Mouse (Mus musculus): ENCODE measurements around the gene Eci1. TPM values are rescaled to one million over a fixed set of nuclear protein-coding genes. Genes with fewer than 3 reads are reported as not detected.
"Not testable (repeated sequence)": the region's sequence is repeated elsewhere in the genome, so short reads cannot be mapped to it uniquely, and the experiment has no call there.

Gene Eci1
- total RNA-seq (2021), result 100 to 1,000 TPM; 165 to 199 TPM
- long read RNA-seq, experiment 1, transcript Eci1-205 (7 exons, 1,137 nt), result major isoform, 169 of 189 reads
- long read RNA-seq, experiment 1, partial matches to known transcripts, result 13 of 189 reads
- long read RNA-seq, experiment 1, other reads (novel, unspliced or antisense), result 7 of 189 reads
- long read RNA-seq, experiment 2, transcript Eci1-205 (7 exons, 1,137 nt), result major isoform, 164 of 179 reads
- long read RNA-seq, experiment 2, partial matches to known transcripts, result 9 of 179 reads
- long read RNA-seq, experiment 2, other reads (novel, unspliced or antisense), result 5 of 179 reads

- DNase-seq (ENCODE audit: low spot score in 2 of 2), result peak; percentile 80 to 93
These were observed at the start of gene Eci1 for GRCm38 (mm10) chr17:24426471-24427169. Gene Eci1, plus strand, starts transcription at chr17:24426641.

GRCm38 (mm10) chr17:24378496-24378895, 47.9 kb upstream of the Eci1 start:
- DNase-seq (ENCODE audit: low spot score in 2 of 2), result no peak

GRCm38 (mm10) chr17:24383789-24384188, 42.7 kb upstream of the Eci1 start:
- DNase-seq (ENCODE audit: low spot score in 2 of 2), result no peak

GRCm38 (mm10) chr17:24388711-24389110, 37.7 kb upstream of the Eci1 start:
- no peak for DNase-seq (ENCODE audit: low spot score in 2 of 2)

- DNase-seq (ENCODE audit: low spot score in 2 of 2), result peak in 1 of 2 experiments; percentile 34
These were observed 36.6 kb upstream of the Eci1 start for GRCm38 (mm10) chr17:24389865-24390264.

GRCm38 (mm10) chr17:24391149-24391548, 35.3 kb upstream of the Eci1 start:
- DNase-seq (ENCODE audit: low spot score in 2 of 2), result no peak

- no peak for DNase-seq (ENCODE audit: low spot score in 2 of 2)
These were observed 32.9 kb upstream of the Eci1 start for GRCm38 (mm10) chr17:24393527-24393926.

GRCm38 (mm10) chr17:24394456-24394855, 32.0 kb upstream of the Eci1 start:
- DNase-seq (ENCODE audit: low spot score in 2 of 2), result no peak

GRCm38 (mm10) chr17:24402371-24402770, 24.1 kb upstream of the Eci1 start:
- peak in 1 of 2 experiments; percentile 54 for DNase-seq (ENCODE audit: low spot score in 2 of 2)

- DNase-seq (ENCODE audit: low spot score in 2 of 2), result no peak
These were observed 19.2 kb upstream of the Eci1 start for GRCm38 (mm10) chr17:24407116-24407803.

GRCm38 (mm10) chr17:24413557-24414211, 12.8 kb upstream of the Eci1 start:
- no peak for DNase-seq (ENCODE audit: low spot score in 2 of 2)

GRCm38 (mm10) chr17:24414230-24414976, 12.0 kb upstream of the Eci1 start, which contains the start of gene Rnps1:
Gene Rnps1, plus strand, starts transcription at chr17:24414565.
- peak; percentile 84 to 91 for DNase-seq (ENCODE audit: low spot score in 2 of 2)

- DNase-seq (ENCODE audit: low spot score in 2 of 2), result no peak
These were observed 11.4 kb upstream of the Eci1 start for GRCm38 (mm10) chr17:24415011-24415410.

GRCm38 (mm10) chr17:24416051-24416652, 10.3 kb upstream of the Eci1 start:
- DNase-seq (ENCODE audit: low spot score in 2 of 2), result no peak

GRCm38 (mm10) chr17:24423114-24423513, 3.3 kb upstream of the Eci1 start:
- DNase-seq (ENCODE audit: low spot score in 2 of 2), result no peak

- no peak for DNase-seq (ENCODE audit: low spot score in 2 of 2)
These were observed 2.0 kb upstream of the Eci1 start for GRCm38 (mm10) chr17:24424489-24424888.

- DNase-seq (ENCODE audit: low spot score in 2 of 2), result not testable (repeated sequence)
These were observed 1.1 kb upstream of the Eci1 start for GRCm38 (mm10) chr17:24425326-24425725.

GRCm38 (mm10) chr17:24425905-24426304, 536 bp upstream of the Eci1 start:
- DNase-seq (ENCODE audit: low spot score in 2 of 2), result no peak

- no peak for DNase-seq (ENCODE audit: low spot score in 2 of 2)
These were observed 723 bp downstream of the Eci1 start for GRCm38 (mm10) chr17:24427170-24427557.
